Mouse (Mus musculus): ENCODE measurements around the gene D630023F18Rik.

D630023F18Rik gene

DNA sequence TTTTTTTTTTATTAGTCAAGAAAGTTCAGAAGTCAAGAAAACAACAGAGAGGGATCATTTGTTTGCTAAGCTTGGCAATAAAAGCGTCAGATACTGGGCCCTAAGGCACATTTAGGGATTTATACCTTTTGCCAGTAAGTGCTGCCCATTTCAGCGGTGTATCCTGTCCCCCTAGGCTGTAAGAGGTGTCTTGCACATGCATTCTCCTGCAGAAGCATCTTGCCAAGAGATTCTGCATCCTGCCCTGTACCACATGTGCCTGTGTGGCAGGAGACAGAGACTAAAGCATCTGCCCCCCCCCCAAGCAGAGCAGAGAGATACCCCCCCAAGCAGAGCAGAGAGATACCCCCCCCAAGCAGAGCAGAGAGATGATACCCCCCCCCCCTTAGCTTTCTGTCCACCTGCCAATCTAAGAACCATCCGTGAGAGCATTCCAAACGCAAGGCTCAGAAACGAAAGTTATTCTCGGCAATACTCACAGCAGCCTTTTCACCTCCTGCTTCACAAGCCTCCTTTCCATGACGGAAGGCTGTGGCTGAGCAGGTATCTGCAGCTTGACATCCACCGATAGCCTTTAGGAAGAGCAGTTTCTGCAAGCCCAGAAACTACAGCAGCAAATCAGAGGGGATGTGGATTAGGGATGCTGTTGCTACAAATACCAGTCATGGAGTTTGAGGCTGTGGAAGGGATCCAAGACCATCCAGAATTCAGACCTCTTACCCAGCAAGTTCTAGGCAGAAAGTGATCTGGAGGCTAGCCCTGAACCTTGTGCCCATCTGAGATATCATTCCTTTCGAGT lies at the start of gene D630023F18Rik:
Gene D630023F18Rik, minus strand, starts transcription at position 641 of the 799 bp plus-strand sequence.
- no peak for DNase-seq

DNA sequence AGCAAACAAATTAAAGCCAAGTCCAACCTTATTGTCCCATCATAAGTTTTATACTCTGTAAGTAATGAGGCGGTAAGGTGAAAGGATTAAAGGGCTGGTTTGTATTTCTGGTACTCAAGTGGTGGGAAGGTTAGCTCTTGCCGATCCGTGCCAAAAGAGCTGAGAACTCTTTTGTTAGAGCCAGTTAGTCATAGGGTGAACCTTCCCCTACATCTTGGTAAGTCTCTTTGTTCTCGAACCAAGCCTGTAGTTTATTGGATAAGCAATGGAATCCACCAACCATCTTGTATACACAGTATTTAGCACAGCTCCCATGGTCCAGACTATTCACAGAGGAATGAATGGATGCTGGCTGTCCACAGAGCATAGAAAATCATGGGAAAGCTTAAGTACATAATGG lies 48.6 kb upstream of the D630023F18Rik start:
- DNase-seq, result no peak

DNA sequence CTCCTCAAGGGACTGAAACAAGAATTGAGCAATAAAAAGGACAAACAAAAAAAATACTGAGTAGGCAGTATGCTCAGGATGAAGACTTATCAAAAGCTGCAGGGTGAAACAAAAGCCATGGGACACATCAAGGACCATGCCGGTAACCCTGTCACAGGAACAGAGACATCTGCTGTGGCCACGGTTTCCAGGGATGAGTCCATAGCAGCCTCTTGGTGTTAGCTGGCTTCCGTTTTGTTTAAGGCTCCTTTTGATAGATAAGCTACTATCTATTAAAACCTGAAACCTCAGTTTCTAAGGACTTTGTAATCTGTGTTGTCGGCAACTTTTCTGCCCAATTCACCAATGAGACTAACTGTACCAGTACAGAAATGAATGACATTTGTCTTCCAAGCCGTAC lies 46.9 kb upstream of the D630023F18Rik start:
- no peak for DNase-seq

DNA sequence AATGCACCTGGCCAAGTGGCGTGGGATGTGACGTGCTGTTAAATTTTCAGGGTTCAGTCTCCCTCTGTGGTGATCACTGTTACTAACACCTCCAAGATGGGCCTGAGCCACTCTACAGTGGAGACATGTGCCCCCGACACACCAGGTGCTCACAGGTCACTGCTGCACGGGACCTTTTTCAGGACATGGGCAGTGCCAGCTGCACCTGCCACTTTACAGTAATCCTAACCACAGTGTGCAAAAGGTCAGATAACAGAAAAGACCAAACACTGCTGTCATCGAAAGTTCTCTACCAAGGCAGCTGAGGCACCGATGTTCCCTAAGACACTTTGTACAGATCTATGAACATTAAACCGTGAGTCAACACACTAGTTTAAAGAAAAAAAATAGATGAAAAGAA lies 46.5 kb upstream of the D630023F18Rik start:
- DNase-seq, result no peak

DNA sequence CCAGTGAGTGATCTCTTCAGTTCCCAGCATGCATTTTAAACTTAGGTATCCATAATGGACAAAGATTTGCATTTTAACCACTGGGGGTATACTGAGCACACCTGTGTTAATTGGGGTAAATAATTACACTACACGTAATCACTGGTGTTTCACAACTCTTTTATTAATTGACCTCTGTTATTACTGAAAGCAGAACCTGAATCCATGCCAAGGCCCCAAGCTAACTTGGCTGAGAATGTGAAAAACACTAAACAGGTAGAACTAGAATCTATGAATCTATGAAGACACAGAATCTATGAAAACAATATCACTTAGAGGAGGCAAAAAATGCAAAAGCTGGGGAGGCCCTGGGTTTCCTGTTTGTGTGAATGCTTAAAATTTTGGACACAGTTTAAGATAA lies 44.5 kb upstream of the D630023F18Rik start:
- no peak for DNase-seq

DNA sequence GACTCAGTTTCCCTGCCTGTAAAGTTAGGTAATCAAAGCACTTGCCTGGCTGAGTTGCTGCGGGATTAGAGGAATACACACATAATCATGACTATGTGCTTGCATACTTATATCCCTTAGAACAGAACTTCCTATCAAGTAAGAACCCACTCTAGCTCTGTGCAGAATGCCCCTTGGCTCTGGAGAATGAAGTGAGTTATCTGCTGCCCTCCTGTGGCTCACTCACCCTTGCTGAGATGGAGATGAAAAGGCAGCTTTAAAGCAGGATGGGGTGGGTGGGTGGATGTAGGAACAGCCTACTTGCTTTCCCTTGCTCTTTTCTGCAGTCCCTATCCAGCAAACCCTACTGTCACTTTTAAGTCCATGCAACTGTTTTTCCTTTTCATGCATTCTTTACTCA lies 39.2 kb upstream of the D630023F18Rik start:
- DNase-seq, result no peak

DNA sequence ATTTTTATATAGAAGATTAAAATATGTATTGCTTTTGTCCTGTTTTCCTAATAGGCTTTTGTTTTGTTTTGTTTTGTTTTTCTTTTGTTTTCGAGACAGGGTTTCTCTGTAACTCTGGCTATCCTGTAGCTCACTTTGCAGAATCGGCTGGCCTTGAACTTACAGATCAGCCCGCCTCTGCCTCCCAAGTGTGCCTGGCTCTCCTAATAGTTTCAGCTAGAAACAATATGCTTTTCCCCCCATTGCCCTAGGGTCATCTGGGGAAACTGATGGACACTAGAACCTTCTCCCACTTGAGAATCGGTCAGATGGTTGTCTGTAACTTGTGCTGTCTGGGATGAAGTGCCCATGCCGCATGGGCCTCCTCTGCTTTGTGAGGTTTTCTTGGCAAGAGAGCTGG lies 33.1 kb upstream of the D630023F18Rik start:
- DNase-seq, result no peak

DNA sequence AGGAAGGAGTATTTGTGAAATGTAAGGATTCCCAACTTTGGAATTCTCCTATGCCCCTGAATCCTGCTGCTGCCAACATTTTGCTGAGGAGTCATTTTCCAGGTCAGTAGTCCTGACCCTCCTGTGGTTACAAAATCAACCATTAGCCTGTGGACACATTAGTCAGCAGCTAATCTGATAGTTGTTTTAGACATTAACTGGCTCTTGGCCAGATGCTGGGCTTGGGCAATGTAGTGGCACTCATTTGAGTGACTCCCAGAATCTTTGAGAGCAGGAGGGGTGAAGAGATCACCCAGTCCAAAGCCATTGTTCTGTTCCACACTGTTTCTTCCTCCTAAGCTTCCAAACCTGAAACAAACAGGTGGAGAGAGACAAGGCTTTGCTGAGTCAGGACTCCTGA lies 31.8 kb upstream of the D630023F18Rik start:
- no peak for DNase-seq

DNA sequence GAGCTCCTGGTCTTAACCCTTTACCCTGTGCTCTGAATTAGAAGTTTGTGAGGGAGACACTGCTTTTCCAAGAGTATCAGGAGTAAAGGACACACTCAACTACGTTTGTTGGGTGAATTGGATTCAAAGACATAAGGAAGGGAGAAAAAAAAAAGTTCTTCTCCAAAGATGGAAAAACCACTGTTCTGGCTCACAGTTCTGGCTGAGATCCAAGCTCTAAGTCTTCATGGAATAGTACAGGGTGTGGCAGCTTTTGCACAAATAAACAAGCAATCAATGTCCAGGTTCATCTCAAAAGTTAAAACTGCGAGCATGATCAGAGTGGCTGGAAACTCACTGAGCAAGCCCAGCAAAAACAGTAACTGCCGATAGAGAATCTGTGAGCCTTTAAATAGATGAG lies 25.0 kb upstream of the D630023F18Rik start:
- no peak for DNase-seq

DNA sequence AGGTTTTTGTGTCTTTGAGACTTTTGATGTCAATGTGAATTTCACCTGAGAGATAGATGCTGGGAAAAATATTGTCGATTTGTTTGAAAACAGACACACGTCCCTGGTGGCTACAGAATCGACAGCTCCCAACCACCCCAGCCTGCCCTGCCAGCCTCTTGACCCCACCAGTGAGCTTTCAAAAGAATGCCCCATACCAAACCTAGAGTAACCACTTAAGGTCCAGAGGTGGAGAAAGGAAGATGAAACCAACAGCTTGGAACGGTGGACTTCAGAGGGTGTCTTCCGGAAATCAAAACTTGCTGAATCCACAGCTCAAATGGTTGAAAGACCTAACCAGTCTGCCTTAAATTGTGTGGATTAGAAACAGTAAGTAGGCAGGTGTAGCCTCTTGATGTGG lies 24.3 kb upstream of the D630023F18Rik start:
- DNase-seq, result no peak

DNA sequence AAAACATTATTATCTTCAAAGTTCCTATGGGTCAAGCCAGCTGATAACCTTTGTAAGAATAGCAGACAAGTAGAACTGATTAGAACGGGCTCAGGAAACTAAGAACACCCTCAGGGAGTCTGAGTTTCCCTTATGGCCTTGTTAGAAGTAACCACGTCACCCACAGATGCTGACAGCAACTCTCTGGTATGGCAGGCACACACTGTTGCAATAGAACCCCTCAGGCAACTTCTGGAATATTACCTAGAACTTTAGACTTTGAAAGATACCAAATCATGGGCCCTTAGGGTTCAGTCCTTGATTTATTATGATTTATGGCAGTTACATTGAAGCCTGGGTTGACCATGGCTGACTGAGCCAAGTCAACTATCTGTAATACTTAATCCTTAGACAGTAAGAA lies 23.6 kb upstream of the D630023F18Rik start:
- no peak for DNase-seq

DNA sequence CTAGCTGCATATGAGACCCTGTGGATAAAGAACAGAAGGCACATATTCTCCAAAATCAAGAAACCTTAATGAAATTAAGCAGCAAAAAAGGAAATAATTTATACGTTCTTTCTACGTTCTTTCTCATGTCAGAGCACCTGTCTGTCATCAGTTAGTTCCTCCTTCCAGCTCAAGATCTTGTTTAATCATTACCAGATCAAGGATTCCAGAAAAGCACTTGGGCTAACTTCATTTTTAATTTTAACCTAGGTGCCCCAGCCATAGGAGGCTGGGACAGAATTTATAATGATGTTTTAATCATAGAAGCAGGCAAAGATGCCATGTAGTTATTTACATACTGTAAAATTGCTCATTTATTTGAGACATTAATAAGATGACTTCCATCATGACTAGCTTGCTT lies 21.8 kb upstream of the D630023F18Rik start:
- no peak for DNase-seq

DNA sequence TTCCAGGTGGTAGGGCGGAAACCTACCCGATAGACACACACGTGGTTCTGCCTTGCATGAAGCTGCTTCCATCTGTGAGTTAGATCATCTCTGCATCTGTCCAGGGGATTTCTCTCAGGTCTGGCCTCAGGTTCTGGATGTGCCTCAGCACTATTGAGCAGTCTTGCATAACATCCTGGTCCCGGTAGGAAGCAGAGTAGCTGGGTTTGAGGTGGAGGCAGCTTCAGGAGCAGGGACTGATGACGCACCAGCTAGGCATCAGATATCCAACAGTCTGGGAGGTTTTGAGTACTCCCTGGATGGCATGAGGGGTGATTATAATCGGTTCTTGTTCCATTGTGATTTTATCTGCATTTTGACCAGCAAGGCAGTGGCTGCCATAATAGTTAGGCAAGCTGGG lies 14.5 kb upstream of the D630023F18Rik start:
- no peak for DNase-seq

DNA sequence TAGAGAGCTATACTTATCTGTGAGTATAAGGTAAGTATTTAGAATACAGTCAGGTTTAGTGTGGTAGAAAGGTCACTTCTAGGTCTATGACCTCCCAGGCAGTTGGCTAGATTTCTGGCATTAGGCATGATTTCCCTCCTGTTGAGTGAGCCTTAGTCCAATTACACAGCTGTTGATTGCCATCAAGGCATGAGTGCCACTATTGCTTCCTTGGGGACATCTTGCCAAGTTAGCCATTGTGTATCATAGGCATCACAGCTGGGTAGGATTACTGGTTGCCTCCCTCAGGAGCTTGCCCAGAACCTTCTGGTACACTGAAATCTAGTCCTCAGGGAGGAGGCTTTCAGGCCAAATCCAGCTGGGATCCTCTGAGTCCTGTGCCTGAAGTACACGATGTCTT lies 9.8 kb upstream of the D630023F18Rik start:
- no peak for DNase-seq

DNA sequence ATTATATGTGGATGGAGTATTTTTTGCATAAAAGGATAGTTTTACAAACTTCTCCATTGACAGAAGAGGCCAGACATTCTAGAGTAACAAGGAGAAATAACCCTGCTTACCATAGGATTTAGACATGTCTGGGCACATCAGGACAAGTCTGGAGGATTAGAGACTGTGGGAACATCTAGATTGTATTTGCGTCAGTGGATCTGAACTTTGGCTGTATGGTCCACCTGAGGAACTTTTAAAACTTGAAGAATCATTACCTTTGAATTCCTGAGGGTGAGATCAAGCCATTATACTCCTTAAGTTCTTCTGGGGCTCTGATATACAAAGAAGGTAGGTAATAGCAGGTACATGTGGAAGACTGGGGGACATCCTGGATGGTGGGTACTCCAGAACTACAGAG lies 8.7 kb upstream of the D630023F18Rik start:
- DNase-seq, result no peak

DNA sequence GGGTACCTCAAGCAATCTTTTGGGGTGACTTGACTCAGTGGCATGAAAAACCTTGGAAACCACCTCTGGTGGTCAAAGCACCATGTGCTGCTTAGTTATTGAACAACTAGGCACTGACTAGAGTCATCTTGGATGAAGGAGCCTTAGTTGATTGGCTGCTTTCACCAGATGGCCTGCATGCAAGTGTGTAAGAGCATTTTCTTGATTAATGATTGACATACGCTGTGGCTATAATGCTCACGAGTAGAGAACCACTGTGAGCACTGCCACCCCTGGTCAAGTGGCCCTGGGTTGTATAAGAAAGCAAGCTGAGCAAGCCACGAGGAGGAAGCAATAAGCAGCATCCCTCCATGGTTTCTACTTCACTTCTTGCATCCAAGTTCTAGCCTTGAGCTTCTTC lies 7.2 kb upstream of the D630023F18Rik start:
- DNase-seq, result no peak

DNA sequence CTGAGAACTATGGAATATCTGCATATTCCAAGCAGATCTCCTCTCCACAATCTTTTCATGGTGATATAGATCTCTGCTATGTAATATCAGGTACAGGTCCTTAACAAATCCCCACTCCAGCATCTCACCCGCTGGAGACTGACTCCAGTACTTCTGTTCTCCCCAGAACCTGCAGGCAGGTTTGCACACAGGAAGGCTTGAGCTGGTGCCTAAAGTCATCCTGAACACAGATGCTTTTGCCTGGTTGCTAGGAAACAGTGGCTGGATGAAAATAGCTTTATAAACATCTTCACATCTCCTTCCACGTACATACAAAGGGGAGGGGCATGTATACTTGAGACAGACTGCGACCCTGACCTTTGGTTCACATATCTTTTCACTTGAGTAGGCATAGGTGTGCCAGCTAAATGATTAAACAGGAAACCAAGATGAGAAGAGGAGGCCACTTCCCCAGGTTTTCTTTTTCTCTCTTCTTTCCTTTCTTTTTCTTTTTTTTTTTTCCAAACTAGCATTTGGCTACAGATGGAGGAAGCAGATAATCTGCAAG lies 6.7 kb upstream of the D630023F18Rik start:
- DNase-seq, result no peak

DNA sequence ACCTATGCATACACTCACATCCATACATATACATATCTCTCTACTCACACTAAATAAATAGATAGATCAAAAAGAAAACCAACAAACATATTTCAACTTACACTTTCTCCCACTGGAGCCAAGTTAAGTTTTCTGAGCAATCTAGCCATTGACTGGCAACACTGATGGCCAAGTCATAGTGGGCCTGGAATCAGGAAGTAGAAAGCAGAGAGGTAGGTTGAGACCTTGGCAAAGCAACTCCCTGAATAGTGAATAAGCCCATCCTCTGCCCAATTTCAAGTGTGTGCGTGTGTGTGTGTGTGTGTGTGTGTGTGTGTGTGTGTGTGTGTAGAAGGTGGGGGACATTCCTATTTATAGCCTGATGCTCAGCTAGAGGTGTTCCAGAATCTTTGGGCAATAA lies 3.6 kb downstream of the D630023F18Rik start, which contains the start of gene Gm28845:
Gene Gm28845, minus strand, starts transcription at position 121 of the 400 bp plus-strand sequence.
- no peak for DNase-seq

DNA sequence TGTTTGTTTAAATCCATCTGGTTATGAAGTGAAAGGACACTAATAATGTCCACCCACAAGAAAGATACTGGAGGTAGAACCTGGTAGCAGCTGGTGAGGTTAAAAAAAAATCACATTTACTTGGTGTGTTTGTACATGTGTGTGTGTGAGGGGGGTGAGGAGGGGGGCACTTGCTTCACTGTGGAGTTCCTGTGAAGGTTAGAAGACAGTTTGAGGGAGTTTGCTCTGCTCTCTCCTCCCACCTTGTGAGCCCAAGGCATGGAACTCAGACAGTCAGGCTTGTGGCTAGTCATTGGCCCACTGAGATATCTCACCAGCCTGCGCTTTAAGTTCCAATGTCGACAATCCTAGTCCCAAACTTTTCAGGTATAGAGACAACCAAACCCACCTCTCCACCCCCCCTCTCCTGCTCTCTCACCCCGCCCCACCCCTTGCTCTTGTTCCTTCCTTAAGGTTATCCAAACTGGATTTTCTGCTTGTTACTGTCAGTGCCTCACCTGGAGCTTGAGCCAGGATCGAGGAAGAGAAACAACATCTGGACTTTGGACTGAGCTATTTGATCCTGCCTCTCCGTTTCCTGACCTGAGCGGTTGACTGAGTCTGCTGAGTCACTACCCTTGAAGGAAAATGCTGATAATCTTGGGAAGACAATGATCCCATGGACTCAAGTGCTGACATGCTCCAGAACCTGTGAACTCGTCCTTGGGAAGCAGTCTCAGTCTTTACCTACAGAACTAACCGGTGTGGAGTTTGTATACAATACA lies 4.7 kb downstream of the D630023F18Rik start:
- DNase-seq, result no peak

DNA sequence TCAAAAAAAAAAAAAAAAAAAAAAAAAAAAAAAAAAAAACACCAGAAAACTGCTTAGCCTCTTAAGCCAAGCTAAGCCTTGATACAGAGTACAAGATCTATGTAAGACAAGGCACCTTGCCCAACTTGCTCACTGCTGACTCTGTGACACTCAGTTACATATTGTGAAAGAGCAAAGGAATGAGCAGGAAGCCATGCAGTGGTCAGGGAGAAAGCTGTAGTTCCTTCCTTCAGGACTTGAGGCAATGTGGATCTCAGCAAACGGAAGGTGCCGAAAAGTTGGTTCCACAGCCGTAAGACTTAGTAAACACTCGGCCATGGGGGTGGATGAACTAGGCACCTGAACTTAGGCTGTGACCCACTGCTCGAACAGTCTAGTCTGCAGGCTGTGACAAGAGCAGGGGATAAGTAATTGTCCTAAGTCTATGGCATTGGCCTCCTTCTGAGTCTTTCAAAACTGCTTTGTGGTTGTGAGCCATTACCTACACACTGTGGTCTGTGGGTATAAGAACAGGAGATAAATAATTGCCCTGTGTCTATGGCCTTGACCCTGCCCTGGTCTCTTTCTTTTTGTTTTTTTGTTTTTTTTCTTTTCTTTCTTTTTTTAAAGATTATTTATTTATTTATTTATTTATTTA lies 9.4 kb downstream of the D630023F18Rik start:
- DNase-seq, result no peak

DNA sequence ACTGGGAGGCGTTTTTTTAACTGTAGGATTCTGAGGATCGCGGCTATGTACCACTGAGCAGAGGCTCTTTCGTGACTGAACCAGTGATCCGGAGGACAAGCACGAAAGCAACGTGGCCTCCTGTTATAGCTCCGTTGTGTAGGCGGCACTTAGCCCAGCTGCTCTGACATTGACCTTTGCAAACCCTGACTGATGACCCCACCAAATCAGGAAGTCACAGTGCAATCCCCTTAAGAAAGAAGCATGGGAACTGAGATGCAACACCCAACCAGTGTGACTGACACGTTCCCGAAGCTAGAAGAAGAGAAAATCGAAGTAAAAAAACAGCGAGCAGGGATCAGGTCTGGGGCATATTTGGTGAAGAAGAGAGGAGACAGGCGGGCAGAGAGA lies 10.2 kb downstream of the D630023F18Rik start:
- no peak for DNase-seq

DNA sequence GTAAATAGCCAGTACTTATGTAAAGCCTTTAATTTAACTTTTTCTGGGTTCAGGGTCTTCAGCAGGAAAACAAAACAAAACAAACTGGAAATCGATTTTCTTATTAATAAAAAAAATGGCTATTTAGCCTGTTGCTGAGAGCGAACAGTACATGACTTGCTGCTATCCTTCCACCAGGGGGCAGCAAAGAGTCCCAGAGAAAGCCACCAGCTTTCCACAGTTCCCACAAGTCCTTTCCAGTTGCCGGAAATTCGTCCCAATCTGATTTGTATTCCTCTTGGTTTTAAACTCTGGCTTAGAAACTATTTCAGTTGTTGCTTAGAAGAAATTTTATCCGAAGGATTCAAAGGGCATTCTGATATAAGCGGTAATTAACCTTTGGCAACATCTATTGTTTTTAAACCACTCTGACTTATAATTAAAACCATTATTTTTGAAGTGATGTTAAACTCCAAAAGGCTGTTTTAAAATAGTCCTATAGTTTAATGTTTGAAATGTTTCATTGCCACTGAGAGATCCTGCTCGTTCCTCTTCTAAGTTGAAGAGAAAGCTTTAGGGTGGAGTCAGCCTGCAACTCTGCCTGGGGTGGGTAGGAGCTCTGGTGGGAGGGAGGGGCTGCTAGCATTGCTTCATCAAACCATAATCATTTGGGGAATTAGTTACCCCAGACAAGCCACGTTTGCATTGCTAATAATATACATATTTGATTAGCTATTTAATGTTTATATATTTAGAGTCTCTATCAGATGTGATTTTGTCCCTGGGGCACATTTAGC lies 10.8 kb downstream of the D630023F18Rik start:
- peak; percentile 91 for DNase-seq

Data from embryo, embryonic 11 days (tissue).